Mouse (Mus musculus) megakaryocyte, embryonic 14.5 days (primary cell): ENCODE data around the gene Pafah2. TPM values are rescaled to one million over a fixed set of nuclear protein-coding genes. Genes with fewer than 3 reads are reported as not detected.

Experiments used
- H3K27me3 ChIP-seq: replicated peaks from 2 replicates; pipeline ENCODE3; 2012; ENCODE audit warnings: inconsistent platforms
- H3K36me3 ChIP-seq: replicated peaks from 2 replicates; pipeline ENCODE3; 2012; ENCODE audit warnings: low read length, inconsistent platforms, mixed read lengths
- H3K4me1 ChIP-seq: 2 replicates; pipeline ENCODE4 v1.6.1; 2012; ENCODE audit warnings: inconsistent platforms
- H3K4me3 ChIP-seq: replicated peaks from 2 replicates; pipeline ENCODE3; 2012; ENCODE audit warnings: moderate library complexity, mild to moderate bottlenecking, inconsistent platforms
- H3K9me3 ChIP-seq: 2 replicates; pipeline ENCODE4 v1.6.1; 2012; ENCODE audit warnings: inconsistent platforms
- FLI1 ChIP-seq: IDR thresholded peaks from 2 replicates; pipeline ENCODE4 v1.6.1; 2012; ENCODE audit warnings: low read length, inconsistent platforms, mixed read lengths
- GATA1 ChIP-seq: IDR thresholded peaks from 3 replicates; pipeline ENCODE4 v1.6.1; 2012; ENCODE audit warnings: mixed read lengths, low read length, inconsistent platforms, borderline replicate concordance
- polyA plus RNA-seq: library from polyadenylated mRNA; stranded (reverse); fragments of >175 nt; gene quantifications from 2 replicates; pipeline ENCODE4 v1.2.3, GENCODE M21; 2012; ENCODE audit warnings: low replicate concordance; ENCODE audit not compliant: insufficient read depth

Pafah2 gene
- polyA plus RNA-seq, 1 experiment: 3.8 TPM

- no peaks in the 10 kb centered on the region for H3K36me3 ChIP-seq
- no peak overlapping the region for H3K4me3 ChIP-seq
- H3K27me3 ChIP-seq: peaks cover 41% of the 10 kb centered on the region
- no peaks in the 10 kb centered on the region for H3K9me3 ChIP-seq
- TF ChIP-seq FLI1: no peak
- no peak for TF ChIP-seq GATA1
- H3K4me1 ChIP-seq: peaks cover 57% of the 10 kb centered on the region
Measured at GRCm38 (mm10) chr4:134355841-134356452, 40.2 kb upstream of the Pafah2 start.

DNA sequence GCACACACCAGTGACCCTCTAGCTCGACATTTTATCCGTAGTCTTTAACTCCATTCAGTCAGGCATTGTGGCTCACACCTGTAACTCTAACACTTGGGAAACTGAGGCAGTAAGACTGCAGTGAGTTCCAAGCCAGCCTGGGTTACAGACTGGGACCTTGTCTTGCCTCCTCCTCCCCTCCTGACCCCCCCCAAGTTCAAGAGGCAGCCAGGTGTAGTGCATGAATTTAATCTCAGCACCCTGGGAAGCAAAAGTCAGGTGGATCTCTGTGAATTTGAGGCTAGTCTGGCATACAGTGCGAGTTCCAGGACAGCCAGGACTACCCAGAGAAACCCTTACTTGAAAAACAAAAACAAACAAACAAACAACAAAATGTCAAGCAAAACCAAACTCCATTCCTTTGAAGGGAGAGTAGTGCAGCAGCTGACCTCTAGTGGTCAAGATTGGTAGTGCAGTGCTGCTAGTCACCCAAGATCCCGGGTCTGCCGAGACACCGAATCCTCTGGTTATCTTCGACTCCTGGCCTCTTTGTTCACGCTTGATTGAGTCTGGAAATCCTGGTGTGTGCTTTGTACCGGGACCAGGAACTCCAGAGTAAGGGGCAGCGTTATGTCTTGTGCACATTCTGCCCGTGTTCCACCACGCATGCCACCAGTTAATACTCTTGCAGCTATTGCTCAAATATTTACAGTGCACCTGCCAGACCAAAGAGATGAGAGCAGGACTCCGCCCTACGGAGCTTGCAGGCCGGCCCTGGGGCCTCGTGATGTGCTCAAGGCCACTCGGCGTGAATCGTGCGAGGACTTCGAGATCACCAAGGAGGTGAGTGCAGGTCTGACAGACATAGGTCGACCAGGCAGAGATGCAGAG lies 39.3 kb upstream of the Pafah2 start:
- peaks cover 49% of the 10 kb centered on the region for H3K4me1 ChIP-seq
- H3K9me3 ChIP-seq: no peaks in the 10 kb centered on the region
- H3K27me3 ChIP-seq: peaks cover 44% of the 10 kb centered on the region
- H3K36me3 ChIP-seq: no peaks in the 10 kb centered on the region
- H3K4me3 ChIP-seq: peak overlapping the region; percentile 14
- TF ChIP-seq FLI1: no peak
- no peak for TF ChIP-seq GATA1

GRCm38 (mm10) chr4:134357461-134357771 lies 38.7 kb upstream of the Pafah2 start:
- Histone ChIP-seq H3K27me3 (peaks cover 43% of the 10 kb centered on the region), H3K4me1 (peaks cover 48% of the 10 kb centered on the region)
- TF ChIP-seq FLI1 (no peak), GATA1 (no peak)

GRCm38 (mm10) chr4:134359649-134360048 lies 36.5 kb upstream of the Pafah2 start:
- H3K36me3 ChIP-seq: no peaks in the 10 kb centered on the region
- peaks cover 47% of the 10 kb centered on the region for H3K4me1 ChIP-seq
- H3K4me3 ChIP-seq: no peak overlapping the region
- TF ChIP-seq GATA1: no peak
- no peak for TF ChIP-seq FLI1
- peaks cover 57% of the 10 kb centered on the region for H3K27me3 ChIP-seq
- no peaks in the 10 kb centered on the region for H3K9me3 ChIP-seq

More at GRCm38 (mm10) chr4:134357461-134357771, 38.7 kb upstream of the Pafah2 start:
- Histone ChIP-seq H3K9me3 (no peaks in the 10 kb centered on the region), H3K36me3 (no peaks in the 10 kb centered on the region), H3K4me3 (no peak overlapping the region)

GRCm38 (mm10) chr4:134361215-134361614 lies 34.9 kb upstream of the Pafah2 start:
- H3K27me3 ChIP-seq: peaks cover 67% of the 10 kb centered on the region
- no peak for TF ChIP-seq FLI1
- no peak for TF ChIP-seq GATA1
- no peaks in the 10 kb centered on the region for H3K9me3 ChIP-seq

GRCm38 (mm10) chr4:134362124-134362523 lies 34.0 kb upstream of the Pafah2 start:
- no peaks in the 10 kb centered on the region for H3K36me3 ChIP-seq
- TF ChIP-seq FLI1 (no peak), GATA1 (no peak)
- no peaks in the 10 kb centered on the region for H3K9me3 ChIP-seq
- H3K27me3 ChIP-seq: peaks cover 67% of the 10 kb centered on the region
- peaks cover 39% of the 10 kb centered on the region for H3K4me1 ChIP-seq
- no peak overlapping the region for H3K4me3 ChIP-seq

More at GRCm38 (mm10) chr4:134361215-134361614, 34.9 kb upstream of the Pafah2 start:
- Histone ChIP-seq H3K36me3 (no peaks in the 10 kb centered on the region), H3K4me1 (peaks cover 48% of the 10 kb centered on the region), H3K4me3 (no peak overlapping the region)

- TF ChIP-seq FLI1: no peak
- TF ChIP-seq GATA1: no peak
- Histone ChIP-seq H3K27me3 (peaks cover 64% of the 10 kb centered on the region), H3K4me3 (peak overlapping the region; percentile 62), H3K9me3 (no peaks in the 10 kb centered on the region), H3K4me1 (peaks cover 34% of the 10 kb centered on the region), H3K36me3 (no peaks in the 10 kb centered on the region)
Measured at GRCm38 (mm10) chr4:134362586-134362985, 33.5 kb upstream of the Pafah2 start.

DNA sequence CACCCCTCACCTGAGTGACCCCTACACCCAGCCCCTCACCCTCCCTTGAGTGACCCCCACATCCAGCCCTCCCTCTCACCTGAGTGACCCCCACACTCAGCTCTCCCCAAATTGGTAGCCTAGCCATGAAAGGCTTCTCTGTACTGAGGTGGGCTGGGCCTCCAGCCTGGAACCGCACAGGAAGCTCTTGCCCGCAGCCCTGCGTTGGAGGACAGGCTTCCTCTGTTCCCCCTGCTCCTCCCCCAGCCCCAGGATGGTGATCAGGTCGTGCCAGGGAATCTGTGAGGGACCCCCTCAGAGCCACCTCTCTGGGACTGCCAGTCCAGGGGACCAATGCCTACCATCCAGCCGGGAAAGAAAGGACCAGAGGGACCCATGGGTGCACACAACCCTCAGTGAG lies 30.8 kb upstream of the Pafah2 start:
- H3K9me3 ChIP-seq: no peaks in the 10 kb centered on the region
- H3K4me3 ChIP-seq: no peak overlapping the region
- peaks cover 26% of the 10 kb centered on the region for H3K4me1 ChIP-seq
- TF ChIP-seq FLI1: no peak
- TF ChIP-seq GATA1: no peak
- H3K27me3 ChIP-seq: peaks cover 76% of the 10 kb centered on the region
- H3K36me3 ChIP-seq: no peaks in the 10 kb centered on the region

DNA sequence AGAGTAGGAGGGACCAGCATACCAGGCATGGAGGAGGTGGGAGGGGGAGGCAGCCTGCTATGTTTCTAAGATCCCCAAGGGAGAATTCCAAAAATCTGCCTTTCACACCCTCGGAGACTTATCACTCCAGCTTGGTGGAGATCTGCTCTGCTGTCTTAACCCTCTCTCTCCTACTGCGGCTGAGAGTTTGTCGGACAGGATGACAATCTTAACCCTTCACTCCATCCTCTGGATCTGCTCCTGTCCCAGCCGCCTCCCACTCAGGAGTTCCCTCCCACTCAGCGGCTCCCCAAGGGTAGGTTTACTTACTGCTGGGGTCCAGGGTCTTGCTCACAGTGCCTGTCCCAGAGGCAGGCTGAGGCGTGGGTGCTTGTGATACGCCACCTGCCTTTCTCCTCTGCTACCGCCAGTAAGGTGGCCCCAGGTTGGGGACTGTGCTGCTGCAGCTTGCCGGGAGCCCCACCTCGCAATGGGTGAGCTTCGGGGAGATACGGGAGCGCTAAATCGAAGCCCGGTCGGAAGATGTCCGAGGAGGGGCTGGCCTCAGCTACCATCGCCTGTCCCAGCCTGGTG lies 25.4 kb upstream of the Pafah2 start:
- TF ChIP-seq GATA1: no peak
- TF ChIP-seq FLI1: no peak
- Histone ChIP-seq H3K9me3 (no peaks in the 10 kb centered on the region), H3K4me1 (peaks cover 21% of the 10 kb centered on the region), H3K4me3 (peak overlapping the region; percentile 90), H3K27me3 (peaks cover 83% of the 10 kb centered on the region), H3K36me3 (no peaks in the 10 kb centered on the region)

DNA sequence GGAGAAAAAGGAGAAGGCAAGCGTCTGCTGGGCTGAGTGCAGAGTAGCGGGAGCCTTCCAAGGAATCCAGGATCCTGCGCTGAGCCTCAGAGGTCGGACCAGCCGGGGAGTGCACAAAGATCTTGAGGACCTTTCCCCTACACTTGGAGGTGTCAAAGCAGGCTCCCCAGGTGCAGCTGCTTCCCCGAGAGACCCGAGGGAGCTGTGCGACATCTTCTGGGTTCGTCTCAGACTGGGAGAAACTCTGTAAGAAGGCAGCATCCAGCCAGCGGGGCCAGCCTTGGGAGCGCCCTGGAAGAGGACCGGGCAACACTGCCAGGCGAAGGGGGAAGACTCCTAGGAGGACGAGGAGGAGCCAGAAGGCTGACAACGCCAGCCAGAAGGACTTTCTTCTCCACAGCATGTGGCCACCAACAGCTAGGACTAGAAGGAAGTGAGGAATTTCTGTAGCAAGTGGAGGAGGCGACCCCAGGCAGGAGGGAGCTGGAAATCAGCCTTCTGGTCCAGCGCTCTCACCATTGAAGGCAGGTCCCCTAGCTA lies 24.7 kb upstream of the Pafah2 start:
- H3K27me3 ChIP-seq: peaks cover 80% of the 10 kb centered on the region
- peaks cover 21% of the 10 kb centered on the region for H3K4me1 ChIP-seq
- no peaks in the 10 kb centered on the region; the same call in 1 of the 2 replicates for H3K9me3 ChIP-seq
- H3K36me3 ChIP-seq: no peaks in the 10 kb centered on the region
- H3K4me3 ChIP-seq: peak overlapping the region; percentile 90
- no peak for TF ChIP-seq GATA1
- no peak for TF ChIP-seq FLI1
